Comparison of ENCODE assay signal across 8 mouse cellular contexts in the genomic region with DNA sequence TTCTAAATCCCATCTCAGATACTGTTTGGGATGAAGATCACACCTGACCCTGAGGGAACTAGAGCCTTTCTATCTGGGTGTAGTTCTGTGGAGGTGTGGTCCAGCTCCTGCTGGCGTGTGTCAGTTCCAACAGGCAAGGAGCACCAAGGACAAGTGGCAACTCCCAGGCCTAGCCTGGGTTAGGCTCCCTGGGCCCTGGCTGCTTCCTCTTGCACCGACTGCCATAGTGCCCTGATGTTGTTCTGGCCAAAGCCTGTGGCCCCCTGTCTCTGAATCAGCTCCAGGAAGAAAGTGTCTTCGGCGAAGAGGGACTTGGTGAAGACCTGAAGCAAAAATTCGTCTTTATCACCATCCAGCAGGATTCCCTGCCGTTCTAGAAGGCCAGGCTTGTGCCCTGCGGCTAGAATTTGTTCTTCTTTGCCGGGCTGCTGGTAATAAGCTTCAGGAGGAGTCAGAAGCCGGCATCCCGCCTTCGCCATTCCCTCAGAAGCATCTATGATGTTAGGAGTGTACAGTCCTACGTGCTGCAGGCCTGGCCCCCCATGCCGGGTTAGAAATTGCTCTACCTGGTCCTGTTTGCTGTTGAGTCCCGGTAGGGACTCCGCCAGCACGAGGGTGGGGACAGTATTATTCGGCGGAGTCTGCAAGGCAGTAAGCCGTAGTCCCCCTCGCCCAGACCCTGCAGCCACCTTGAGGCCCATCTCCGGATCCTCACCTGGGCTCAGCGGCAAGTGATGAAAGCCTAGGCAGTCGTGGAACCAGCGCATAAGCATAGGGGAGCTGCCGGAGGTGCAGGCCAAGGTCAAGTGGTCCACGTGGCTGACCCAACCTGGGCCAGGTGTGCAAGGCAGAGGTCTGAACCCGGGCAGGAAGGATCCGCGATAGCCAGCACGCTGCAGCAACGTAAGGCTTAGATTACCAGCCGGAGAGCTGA. TPM values are rescaled to one million over a fixed set of nuclear protein-coding genes. Genes with fewer than 3 reads are reported as not detected.
A peak's percentile ranks its signal among the peaks of the same experiment; 100 is the strongest.
DNase-seq lines count a peak whose midpoint lies in the region; ATAC-seq and TF ChIP-seq lines count a peak whose summit lies in the region.

No protein-coding gene starts in this region.

- ATAC-seq in kidney, postnatal 0 days (replicated peaks; ENCODE audit: low FRiP score, low read depth): no peak
- no peak for ATAC-seq in embryonic facial prominence, embryonic 12.5 days (ENCODE audit: insufficient number of reproducible peaks, insufficient read depth, low FRiP score, low TSS enrichment)
- ATAC-seq in intestine, embryonic 14.5 days (replicated peaks; ENCODE audit: low FRiP score, low TSS enrichment, low read depth): no peak; the same call in 1 of the 2 replicates
- ATAC-seq in neural tube, embryonic 13.5 days (ENCODE audit: low read depth): 0 out of 2 replicates have a peak, but pooled peaks have one; percentile 12
- no peak for ATAC-seq in inflammation-experienced regulatory T-cells, adult 6 months

- DNase-seq in kidney, postnatal 0 days (ENCODE audit: low spot score): no peak
- DNase-seq in kidney, adult 8-10 months: no peak
- DNase-seq in intestine, embryonic 14.5 days (ENCODE audit: low spot score): peak; percentile 56
- no peak for DNase-seq in spleen, postnatal 14 days (ENCODE audit: low spot score in 2 of 2)
- DNase-seq in right cerebral cortex, adult 2 months (ENCODE audit: low spot score in 2 of 2): no peak

- no peaks in the 10 kb centered on the region for H3K27me3 ChIP-seq in kidney, postnatal 0 days (ENCODE audit: insufficient read depth, low read length)
- peaks cover 22% of the 10 kb centered on the region for H3K27me3 ChIP-seq in embryonic facial prominence, embryonic 12.5 days
- peaks cover 17% of the 10 kb centered on the region for H3K27me3 ChIP-seq in intestine, embryonic 14.5 days (replicated peaks; ENCODE audit: control insufficient read depth, insufficient read depth, low read length)
- peaks cover 26% of the 10 kb centered on the region for H3K27me3 ChIP-seq in neural tube, embryonic 13.5 days

- H3K9ac ChIP-seq in kidney, postnatal 0 days (ENCODE audit: low read depth, low read length): peak overlapping the region; percentile 44; the same call in 1 of the 2 replicates
- peak overlapping the region; percentile 40 for H3K9ac ChIP-seq in embryonic facial prominence, embryonic 12.5 days
- peak overlapping the region; percentile 34 for H3K9ac ChIP-seq in intestine, embryonic 14.5 days (ENCODE audit: low read length)
- H3K9ac ChIP-seq in neural tube, embryonic 13.5 days: peak overlapping the region; percentile 67

- WGBS in kidney, postnatal 0 days: 29% methylated on average over 32 of the region's 32 CpGs
- 16% methylated on average over 32 of the region's 32 CpGs for WGBS in embryonic facial prominence, embryonic 12.5 days
- WGBS in intestine, embryonic 14.5 days: 26% methylated on average over 32 of the region's 32 CpGs
- WGBS in neural tube, embryonic 13.5 days: 21% methylated on average over 32 of the region's 32 CpGs

- peak overlapping the region; percentile 42 for H3K4me3 ChIP-seq in kidney, postnatal 0 days (replicated peaks; ENCODE audit: low read depth, low read length)
- H3K4me3 ChIP-seq in embryonic facial prominence, embryonic 12.5 days: peak overlapping the region; percentile 51
- peak overlapping the region; percentile 51 for H3K4me3 ChIP-seq in intestine, embryonic 14.5 days (ENCODE audit: low read depth, low read length)
- H3K4me3 ChIP-seq in neural tube, embryonic 13.5 days: peak overlapping the region; percentile 43

- TF ChIP-seq CTCF in kidney, postnatal 0 days (IDR thresholded peaks at IDR 0.05; ENCODE audit: low read depth): no peak

- no peaks in the 10 kb centered on the region for H3K4me1 ChIP-seq in kidney, postnatal 0 days (replicated peaks; ENCODE audit: insufficient read depth, low read length)
- peaks cover 10% of the 10 kb centered on the region for H3K4me1 ChIP-seq in embryonic facial prominence, embryonic 12.5 days
- H3K4me1 ChIP-seq in intestine, embryonic 14.5 days (replicated peaks; ENCODE audit: control insufficient read depth, insufficient read depth, low read length): peaks cover 9% of the 10 kb centered on the region
- H3K4me1 ChIP-seq in neural tube, embryonic 13.5 days (replicated peaks): peaks cover 23% of the 10 kb centered on the region

- peak overlapping the region; percentile 91 for H3K4me2 ChIP-seq in kidney, postnatal 0 days (ENCODE audit: low read length)
- H3K4me2 ChIP-seq in embryonic facial prominence, embryonic 12.5 days (replicated peaks): peak overlapping the region; percentile 95
- peak overlapping the region; percentile 99 for H3K4me2 ChIP-seq in intestine, embryonic 14.5 days (ENCODE audit: low read length)
- H3K4me2 ChIP-seq in neural tube, embryonic 13.5 days: peak overlapping the region; percentile 90

- no peak overlapping the region for H3K27ac ChIP-seq in kidney, postnatal 0 days
- no peak overlapping the region for H3K27ac ChIP-seq in embryonic facial prominence, embryonic 12.5 days
- no peak overlapping the region for H3K27ac ChIP-seq in intestine, embryonic 14.5 days (ENCODE audit: low read depth)
- no peak overlapping the region for H3K27ac ChIP-seq in neural tube, embryonic 13.5 days (replicated peaks)

- no peaks in the 10 kb centered on the region for H3K36me3 ChIP-seq in kidney, postnatal 0 days (ENCODE audit: insufficient read depth, low read length)
- H3K36me3 ChIP-seq in embryonic facial prominence, embryonic 12.5 days: peaks cover 24% of the 10 kb centered on the region
- H3K36me3 ChIP-seq in intestine, embryonic 14.5 days (ENCODE audit: control insufficient read depth, insufficient read depth, low read length): peaks cover 15% of the 10 kb centered on the region
- no peaks in the 10 kb centered on the region; the same call in 1 of the 2 replicates for H3K36me3 ChIP-seq in neural tube, embryonic 13.5 days

- no peaks in the 10 kb centered on the region for H3K9me3 ChIP-seq in kidney, postnatal 0 days (replicated peaks; ENCODE audit: low read length)
- H3K9me3 ChIP-seq in embryonic facial prominence, embryonic 12.5 days: no peaks in the 10 kb centered on the region
- no peaks in the 10 kb centered on the region for H3K9me3 ChIP-seq in intestine, embryonic 14.5 days (ENCODE audit: control insufficient read depth, low read length)
- no peaks in the 10 kb centered on the region for H3K9me3 ChIP-seq in neural tube, embryonic 13.5 days

RNA-seq across cellular contexts. Expression of gene Hpdl, which starts 1.3 kb away (rescaled TPM):
- 2.2 and 2.3 TPM in 2 replicates for polyA plus RNA-seq in kidney, postnatal 0 days (2015; fragmentation: Nextera tagmentation; extraction: Ambion mirVana)
- polyA plus RNA-seq in embryonic facial prominence, embryonic 12.5 days (2016; fragmentation: Nextera tagmentation; extraction: Ambion mirVana): 1.1 and 1.5 TPM in 2 replicates
- 1.3 and 1.7 TPM in 2 replicates for polyA plus RNA-seq in intestine, embryonic 14.5 days (2014; fragmentation: Nextera tagmentation; extraction: Ambion mirVana)
- polyA plus RNA-seq in neural tube, embryonic 13.5 days (2015; fragmentation: Nextera tagmentation; extraction: Ambion mirVana): 1.2 and 2.7 TPM in 2 replicates
- under 1 TPM in 2 of 3 experiments, not detected in 1; 0.32 to 0.74 TPM for polyA plus RNA-seq in inflammation-experienced regulatory T-cells, adult 6 months (2017; shearing (Covaris generic))

RNA-seq across cellular contexts. Expression of gene Mutyh, which starts 12.7 kb away (rescaled TPM):
- 8.8 and 9.9 TPM in 2 replicates for polyA plus RNA-seq in kidney, postnatal 0 days (2015; fragmentation: Nextera tagmentation; extraction: Ambion mirVana)
- polyA plus RNA-seq in embryonic facial prominence, embryonic 12.5 days (2016; fragmentation: Nextera tagmentation; extraction: Ambion mirVana): 20.1 and 20.7 TPM in 2 replicates
- 12.3 and 18.8 TPM in 2 replicates for polyA plus RNA-seq in intestine, embryonic 14.5 days (2014; fragmentation: Nextera tagmentation; extraction: Ambion mirVana)
- 6.5 and 8.3 TPM in 2 replicates for polyA plus RNA-seq in neural tube, embryonic 13.5 days (2015; fragmentation: Nextera tagmentation; extraction: Ambion mirVana)
- 10 to 100 TPM in 2 of 3 experiments, 1 to 10 TPM in 1; 9.9 to 16.6 (median 15.1) TPM for polyA plus RNA-seq in inflammation-experienced regulatory T-cells, adult 6 months (2017; shearing (Covaris generic))

RNA-seq across cellular contexts. Expression of gene Toe1, which starts 12.8 kb away (rescaled TPM):
- polyA plus RNA-seq in kidney, postnatal 0 days (2015; fragmentation: Nextera tagmentation; extraction: Ambion mirVana): 28.9 and 30.8 TPM in 2 replicates
- polyA plus RNA-seq in embryonic facial prominence, embryonic 12.5 days (2016; fragmentation: Nextera tagmentation; extraction: Ambion mirVana): 37.7 and 37.9 TPM in 2 replicates
- 31.7 and 34.7 TPM in 2 replicates for polyA plus RNA-seq in intestine, embryonic 14.5 days (2014; fragmentation: Nextera tagmentation; extraction: Ambion mirVana)
- 26.5 and 33.0 TPM in 2 replicates for polyA plus RNA-seq in neural tube, embryonic 13.5 days (2015; fragmentation: Nextera tagmentation; extraction: Ambion mirVana)
- polyA plus RNA-seq in inflammation-experienced regulatory T-cells, adult 6 months (2017; shearing (Covaris generic)): 10 to 100 TPM; 25.5 to 32.7 (median 29.7) TPM

RNA-seq across cellular contexts. Expression of gene Zswim5, which starts 56.9 kb away (rescaled TPM):
- polyA plus RNA-seq in kidney, postnatal 0 days (2015; fragmentation: Nextera tagmentation; extraction: Ambion mirVana): 1.4 and 1.5 TPM in 2 replicates
- polyA plus RNA-seq in embryonic facial prominence, embryonic 12.5 days (2016; fragmentation: Nextera tagmentation; extraction: Ambion mirVana): 1.3 and 1.5 TPM in 2 replicates
- polyA plus RNA-seq in intestine, embryonic 14.5 days (2014; fragmentation: Nextera tagmentation; extraction: Ambion mirVana): 1.0 and 1.4 TPM in 2 replicates
- polyA plus RNA-seq in neural tube, embryonic 13.5 days (2015; fragmentation: Nextera tagmentation; extraction: Ambion mirVana): 7.7 and 8.1 TPM in 2 replicates
- under 1 TPM in 2 of 3 experiments, not detected in 1; 0.05 to 0.06 TPM for polyA plus RNA-seq in inflammation-experienced regulatory T-cells, adult 6 months (2017; shearing (Covaris generic))
